Mouse (Mus musculus) MEL (cell line): ENCODE results near the gene Cep162. TPM values are rescaled to one million over a fixed set of nuclear protein-coding genes. Genes with fewer than 3 reads are reported as not detected.

Experiments
- DNase-seq: peaks from one replicate; pipeline ENCODE4 v3.0.0; 2011; ENCODE audit warnings: low read depth, low spot score
- H3K27ac ChIP-seq: 2 replicates; pipeline ENCODE4 v1.5.1; 2012; ENCODE audit warnings: low read depth, mild to moderate bottlenecking, control low read depth, low read length, moderate library complexity; ENCODE audit not compliant: control insufficient read depth
- H3K27me3 ChIP-seq, 2 experiments: fragments of 150-350 bp in 1 of 2; sonication (generic) in 1 of 2; 2 replicates each; pipeline ENCODE4 v1.6.1; 2012; ENCODE audit warnings: low read length in 2 of 2, mild to moderate bottlenecking in 2 of 2, improper control_type of control experiment in 1 of 2, moderate library complexity in 1 of 2; ENCODE audit not compliant: insufficient read depth in 2 of 2, control insufficient read depth in 1 of 2
- H3K36me3 ChIP-seq, 2 experiments: 2 replicates each; pipeline ENCODE4 v1.6.1; 2012 to 2014; ENCODE audit warnings: low read length in 2 of 2, improper control_type of control experiment in 1 of 2, inconsistent platforms in 1 of 2, mild to moderate bottlenecking in 1 of 2; ENCODE audit not compliant: insufficient read depth in 2 of 2, control insufficient read depth in 1 of 2
- H3K4me1 ChIP-seq, 2 experiments: fragments of 150-350 bp in 1 of 2; sonication (generic) in 1 of 2; 2 replicates each; pipeline ENCODE4 v1.6.1; 2012; ENCODE audit warnings: low read length in 2 of 2, improper control_type of control experiment in 1 of 2, mild to moderate bottlenecking in 1 of 2; ENCODE audit not compliant: insufficient read depth in 2 of 2, control insufficient read depth in 1 of 2
- H3K4me3 ChIP-seq, 2 experiments: fragments of 150-350 bp in 1 of 2; sonication (generic) in 1 of 2; 2 replicates each; pipeline ENCODE4 v1.5.1; 2012; ENCODE audit warnings: low read depth in 2 of 2, low read length in 2 of 2, mild to moderate bottlenecking in 2 of 2, moderate library complexity in 2 of 2, control low read depth in 1 of 2, improper control_type of control experiment in 1 of 2; ENCODE audit not compliant: control insufficient read depth in 1 of 2, insufficient read depth in 1 of 2
- H3K79me2 ChIP-seq: 2 replicates; pipeline ENCODE4 v1.6.1; 2012; ENCODE audit warnings: mild to moderate bottlenecking, low read length, moderate library complexity; ENCODE audit not compliant: control insufficient read depth, poor library complexity, insufficient read depth
- H3K9ac ChIP-seq: 2 replicates; pipeline ENCODE4 v1.6.1; 2012; ENCODE audit warnings: low read depth, mild to moderate bottlenecking, control low read depth, low read length, moderate library complexity; ENCODE audit not compliant: control insufficient read depth, poor library complexity, severe bottlenecking
- H3K9me3 ChIP-seq: fragments of 150-350 bp; sonication (generic); replicated peaks from 2 replicates; pipeline ENCODE4 v1.6.1; 2012; ENCODE audit warnings: mild to moderate bottlenecking, low read length, improper control_type of control experiment, moderate library complexity; ENCODE audit not compliant: insufficient read depth
- CHD2 ChIP-seq: IDR thresholded peaks from 2 replicates; pipeline ENCODE4 v1.6.1; 2011; ENCODE audit warnings: low read length, improper control_type of control experiment
- E2F4 ChIP-seq: IDR thresholded peaks from 2 replicates; pipeline ENCODE4 v1.6.1; 2011; ENCODE audit warnings: low read depth, low read length, improper control_type of control experiment, borderline replicate concordance
- EP300 ChIP-seq, 2 experiments: IDR thresholded peaks; 2 replicates each; pipeline ENCODE4 v1.6.1; 2011; ENCODE audit warnings: improper control_type of control experiment in 2 of 2, low read length in 2 of 2, low read depth in 1 of 2, mild to moderate bottlenecking in 1 of 2
- GABPA ChIP-seq: IDR thresholded peaks from 2 replicates; pipeline ENCODE4 v1.6.1; 2012; ENCODE audit warnings: low read depth, mild to moderate bottlenecking, inconsistent platforms, low read length, improper control_type of control experiment, moderate library complexity
- GATA1 ChIP-seq: IDR thresholded peaks from 2 replicates; pipeline ENCODE4 v1.6.1; 2011; ENCODE audit warnings: low read depth, low read length, improper control_type of control experiment
- JUND ChIP-seq: IDR thresholded peaks from 2 replicates; pipeline ENCODE4 v1.6.1; 2011; ENCODE audit warnings: low read depth, mild to moderate bottlenecking, improper control_type of control experiment, low read length
- MAX ChIP-seq: IDR thresholded peaks from 2 replicates; pipeline ENCODE4 v1.6.1; 2011; ENCODE audit warnings: low read length, improper control_type of control experiment
- MAZ ChIP-seq: IDR thresholded peaks from 2 replicates; pipeline ENCODE4 v1.6.1; 2012; ENCODE audit warnings: low read depth, mild to moderate bottlenecking, inconsistent platforms, low read length, improper control_type of control experiment
- MYB ChIP-seq: IDR thresholded peaks from 2 replicates; pipeline ENCODE4 v1.6.1; 2011; ENCODE audit warnings: mild to moderate bottlenecking, low read depth, low read length, improper control_type of control experiment
- MYC ChIP-seq: IDR thresholded peaks from 2 replicates; pipeline ENCODE4 v1.6.1; 2011; ENCODE audit warnings: low read depth, mild to moderate bottlenecking, low read length, improper control_type of control experiment, moderate library complexity
- NELFE ChIP-seq: IDR thresholded peaks from 2 replicates; pipeline ENCODE4 v1.6.1; 2011; ENCODE audit warnings: low read depth, low read length, improper control_type of control experiment
- POLR2AphosphoS2 ChIP-seq: IDR thresholded peaks from 2 replicates; pipeline ENCODE4 v1.6.1; 2011; ENCODE audit warnings: low read length, improper control_type of control experiment
- POLR2AphosphoS5 ChIP-seq: IDR thresholded peaks from 2 replicates; pipeline ENCODE4 v1.6.1; 2012; ENCODE audit warnings: low read depth, borderline replicate concordance, mild to moderate bottlenecking, inconsistent platforms, low read length, moderate library complexity, mixed read lengths
- RAD21 ChIP-seq: IDR thresholded peaks from 2 replicates; pipeline ENCODE4 v1.6.1; 2011; ENCODE audit warnings: mild to moderate bottlenecking, low read depth, low read length, improper control_type of control experiment
- SMC3 ChIP-seq: IDR thresholded peaks from 2 replicates; pipeline ENCODE4 v1.6.1; 2011; ENCODE audit warnings: low read depth, low read length, improper control_type of control experiment
- TAL1 ChIP-seq: IDR thresholded peaks from 2 replicates; pipeline ENCODE4 v1.6.1; 2012; ENCODE audit warnings: mild to moderate bottlenecking, inconsistent platforms, low read length, moderate library complexity, mixed read lengths
- TBP ChIP-seq: IDR thresholded peaks from 2 replicates; pipeline ENCODE4 v1.8.0; 2011; ENCODE audit warnings: low read depth, low read length, improper control_type of control experiment
- TCF12 ChIP-seq: IDR thresholded peaks from 2 replicates; pipeline ENCODE4 v1.6.1; 2014; ENCODE audit warnings: low read depth, mild to moderate bottlenecking, inconsistent platforms, low read length, improper control_type of control experiment, moderate library complexity
- USF2 ChIP-seq, 2 experiments: IDR thresholded peaks; 2 replicates each; pipeline ENCODE4 v1.6.1; 2011 to 2012; ENCODE audit warnings: improper control_type of control experiment in 2 of 2, low read length in 2 of 2, borderline replicate concordance in 1 of 2, inconsistent platforms in 1 of 2, low read depth in 1 of 2, mild to moderate bottlenecking in 1 of 2; ENCODE audit not compliant: insufficient read depth in 1 of 2
- ZC3H11A ChIP-seq: IDR thresholded peaks from 2 replicates; pipeline ENCODE4 v1.6.1; 2012; ENCODE audit warnings: low read depth, mild to moderate bottlenecking, inconsistent platforms, low read length, improper control_type of control experiment
- ZKSCAN1 ChIP-seq: IDR thresholded peaks from 2 replicates; pipeline ENCODE4 v1.6.1; 2012; ENCODE audit warnings: low read depth, mild to moderate bottlenecking, inconsistent platforms, low read length, improper control_type of control experiment, moderate library complexity
- ZMIZ1 ChIP-seq: IDR thresholded peaks from 2 replicates; pipeline ENCODE4 v1.6.1; 2012; ENCODE audit warnings: low read depth, mild to moderate bottlenecking, inconsistent platforms, low read length, improper control_type of control experiment, moderate library complexity
- ZNF384 ChIP-seq: IDR thresholded peaks from 2 replicates; pipeline ENCODE4 v1.6.1; 2012; ENCODE audit warnings: low read depth, mild to moderate bottlenecking, inconsistent platforms, low read length, improper control_type of control experiment
- polyA plus RNA-seq, 2 experiments: library from polyadenylated mRNA; stranded (reverse) in 1 of 2; unstranded in 1 of 2; fragments of >175 nt in 1 of 2; fragments of >200 nt in 1 of 2; gene quantifications; 2 replicates each; pipeline versions ENCODE4 v1.2.1 to v1.2.4; 2012; ENCODE audit warnings: low replicate concordance in 2 of 2, low read depth in 1 of 2; ENCODE audit not compliant: insufficient read length in 2 of 2, insufficient read depth in 1 of 2, missing spikeins in 1 of 2
- total RNA-seq: library from RNA; depleted of rRNA; stranded (reverse); fragments of 300-350 nt; gene quantifications from 2 replicates; pipeline ENCODE4 v1.2.3, GENCODE M21; 2012; rRNA removed

Cep162 gene
- total and polyA plus RNA-seq, 3 experiments = 3.7 to 5.4 TPM; not detected in 1

DNA sequence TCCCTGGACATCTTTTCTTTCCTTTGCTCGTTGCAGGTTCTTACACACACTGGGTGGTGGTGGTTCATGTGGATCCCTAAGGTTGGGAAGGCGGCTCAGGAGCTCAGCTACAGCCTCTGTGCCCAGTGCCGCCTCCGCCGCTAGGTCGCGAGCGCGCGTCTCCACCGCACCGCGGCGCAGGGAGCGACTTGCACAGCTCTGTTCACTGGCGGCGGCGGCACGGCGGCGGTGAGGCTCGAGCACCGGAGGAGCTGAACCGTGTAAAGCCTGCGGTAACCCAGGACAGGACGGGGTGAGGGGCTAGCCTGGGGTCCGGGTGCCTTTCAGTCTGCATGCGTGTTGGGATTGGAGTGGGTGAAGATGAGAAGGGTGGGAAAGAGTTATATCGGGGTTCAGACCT is 111.2 kb downstream of the Cep162 start, which contains the start of gene Mrap2:
TSS of gene Mrap2 (plus strand) at position 201 of the 400 bp plus-strand sequence.
- Histone ChIP-seq H3K9ac (no peak within 1 kb of the TSS), H3K36me3 (no peaks in the 10 kb centered on the region), H3K79me2 (no peaks in the 10 kb centered on the region), H3K4me1 (no peaks in the 10 kb centered on the region), H3K9me3 (no peaks in the 10 kb centered on the region), H3K4me3 (no peak within 1 kb of the TSS), H3K27me3 (no peaks in the 10 kb centered on the region), H3K27ac (no peak within 1 kb of the TSS)
- TF ChIP-seq TBP = no peak
- no peak for TF ChIP-seq EP300 (IDR thresholded peaks at IDR 0.05; ENCODE audit: low read depth in 1 of 2, low read length in 2 of 2)
- TF ChIP-seq MYC = no peak
- no peak for TF ChIP-seq NELFE
- TF ChIP-seq MAZ = no peak
- TF ChIP-seq GATA1 = no peak
- no peak for TF ChIP-seq MAX
- no peak for TF ChIP-seq MYB
- no peak for TF ChIP-seq ZC3H11A
- TF ChIP-seq TAL1 = no peak
- TF ChIP-seq TCF12 = no peak
- TF ChIP-seq USF2 (IDR thresholded peaks at IDR 0.05; ENCODE audit: borderline replicate concordance in 1 of 2, insufficient read depth in 1 of 2, low read depth in 1 of 2, low read length in 2 of 2) = no peak
- no peak for TF ChIP-seq JUND
- TF ChIP-seq ZNF384 = no peak
- no peak for DNase-seq

- H3K9ac ChIP-seq = no peak overlapping the region
- no peaks in the 10 kb centered on the region for H3K9me3 ChIP-seq
- no peaks in the 10 kb centered on the region for H3K79me2 ChIP-seq
- H3K36me3 ChIP-seq = no peaks in the 10 kb centered on the region
- TF ChIP-seq ZKSCAN1 (no peak), SMC3 (no peak), MYC (no peak), RAD21 (no peak), POLR2AphosphoS5 (no peak), E2F4 (no peak), TBP (no peak), CHD2 (no peak), GABPA (no peak), GATA1 (no peak), ZMIZ1 (no peak), POLR2AphosphoS2 (no peak), MYB (no peak)
- H3K27me3 ChIP-seq = no peaks in the 10 kb centered on the region
- no peak overlapping the region for H3K4me3 ChIP-seq
- H3K27ac ChIP-seq = no peak overlapping the region
- DNase-seq = no peak
- H3K4me1 ChIP-seq = no peaks in the 10 kb centered on the region
Observed at GRCm38 (mm10) chr9:87143076-87143475, 112.3 kb downstream of the Cep162 start.

Other genes starting within 250 kb of the Cep162 start
- gene Ripply2, start 240.0 kb downstream of the Cep162 start, total RNA-seq = not detected in 2 replicates
- not detected for gene Ripply2, start 240.0 kb downstream of the Cep162 start, polyA plus RNA-seq
- 30.3 and 31.4 TPM in 2 replicates for gene Cyb5r4, start 233.5 kb downstream of the Cep162 start, total RNA-seq
- gene Cyb5r4, start 233.5 kb downstream of the Cep162 start, polyA plus RNA-seq = 10 to 100 TPM in 1 of 2 experiments, not detected in 1; 37.2 TPM
- gene Mrap2, start 111.2 kb downstream of the Cep162 start, total RNA-seq = not detected in 2 replicates
- gene Mrap2, start 111.2 kb downstream of the Cep162 start, polyA plus RNA-seq = under 1 TPM in 1 of 2 experiments, not detected in 1; 0.15 TPM